Mouse (Mus musculus) kidney, postnatal 36 days (tissue): Measurements from ENCODE around the gene Vegfb.

Source experiments
- DNase-seq, 2 experiments: peaks; one replicate each; pipeline ENCODE4 v3.0.0; 2021 to 2022; ENCODE audit warnings: mixed read lengths in 2 of 2

Vegfb gene

GRCm38 (mm10) chr19:6972247-6972917 lies 15.1 kb downstream of the Vegfb start:
- no peak for DNase-seq

- no peak for DNase-seq
Measured at GRCm38 (mm10) chr19:6971644-6972043, 15.8 kb downstream of the Vegfb start.

- peak in 1 of 2 experiments; percentile 37 for DNase-seq
Measured at GRCm38 (mm10) chr19:6970460-6971085, 16.9 kb downstream of the Vegfb start.

- peak; percentile 70 to 93 for DNase-seq
Measured at GRCm38 (mm10) chr19:6969665-6970381, 17.6 kb downstream of the Vegfb start.

- no peak for DNase-seq
Measured at GRCm38 (mm10) chr19:6969291-6969664, 18.2 kb downstream of the Vegfb start.

GRCm38 (mm10) chr19:6968491-6969271 lies 18.8 kb downstream of the Vegfb start:
- DNase-seq, result peak; percentile 48 to 81

GRCm38 (mm10) chr19:6956461-6956860 lies 31.0 kb downstream of the Vegfb start:
- no peak for DNase-seq

- no peak for DNase-seq
Measured at GRCm38 (mm10) chr19:6955424-6955823, 32.0 kb downstream of the Vegfb start.

GRCm38 (mm10) chr19:6954046-6954445 lies 33.4 kb downstream of the Vegfb start:
- DNase-seq, result peak; percentile 69 to 86

GRCm38 (mm10) chr19:6952712-6953037 lies 34.8 kb downstream of the Vegfb start:
- peak; percentile 75 to 77 for DNase-seq

GRCm38 (mm10) chr19:6951994-6952711 lies 35.3 kb downstream of the Vegfb start:
- peak; percentile 92 to 93 for DNase-seq

- DNase-seq, result peak; percentile 96 to 97
Measured at GRCm38 (mm10) chr19:6951381-6951968, 36.0 kb downstream of the Vegfb start.

GRCm38 (mm10) chr19:6950613-6951153 lies 36.8 kb downstream of the Vegfb start:
- peak; percentile 63 to 66 for DNase-seq

GRCm38 (mm10) chr19:6949951-6950350 lies 37.5 kb downstream of the Vegfb start:
- DNase-seq, result no peak

- no peak for DNase-seq
Measured at GRCm38 (mm10) chr19:6949532-6949931, 37.9 kb downstream of the Vegfb start.

- DNase-seq, result no peak
Measured at GRCm38 (mm10) chr19:6948186-6948585, 39.3 kb downstream of the Vegfb start.

- DNase-seq, result no peak
Measured at GRCm38 (mm10) chr19:6947742-6948141, 39.7 kb downstream of the Vegfb start.

GRCm38 (mm10) chr19:6943709-6944108 lies 43.7 kb downstream of the Vegfb start:
- DNase-seq, result no peak

GRCm38 (mm10) chr19:6942764-6943163 lies 44.7 kb downstream of the Vegfb start:
- DNase-seq, result no peak

- DNase-seq, result peak; percentile 98 to 99
Measured at GRCm38 (mm10) chr19:6942249-6942691, 45.2 kb downstream of the Vegfb start, which contains the start of gene Gpr137. TSS of gene Gpr137 (minus strand) at chr19:6942480.
